Mouse (Mus musculus): Measurements from ENCODE around the gene Gm26657. TPM values are rescaled to one million over a fixed set of nuclear protein-coding genes. Genes with fewer than 3 reads are reported as not detected.

Gm26657 gene
- total RNA-seq (2021): not detected
- long read RNA-seq: 0 reads

DNA sequence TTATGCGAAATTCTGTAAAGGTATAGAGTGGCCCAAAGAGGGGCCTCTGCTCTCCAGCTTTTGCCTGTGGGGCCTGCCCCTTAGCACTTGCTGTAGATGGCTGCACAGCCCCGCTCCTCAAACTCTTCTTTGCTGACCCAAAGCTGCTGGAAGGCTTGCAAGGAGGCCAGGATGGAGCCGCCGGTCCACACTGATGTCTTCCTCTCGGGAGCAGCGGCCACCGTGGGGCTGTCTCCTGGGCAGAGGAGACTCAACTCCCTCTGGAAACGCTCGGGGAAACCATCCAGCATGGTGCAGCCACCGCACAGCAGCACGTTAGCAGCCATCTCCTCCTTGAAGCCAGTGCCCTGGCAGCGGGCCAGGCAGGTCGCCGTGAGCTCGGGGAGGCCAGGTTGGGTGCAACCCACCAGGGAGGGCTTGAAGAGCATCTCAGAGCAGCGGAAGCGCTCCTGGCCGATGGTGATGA is at the start of gene Gm26657:
TSS of gene Gm26657 (plus strand) at position 51 of the 466 bp plus-strand sequence.
- DNase-seq (ENCODE audit: low spot score in 2 of 2): no peak

DNA sequence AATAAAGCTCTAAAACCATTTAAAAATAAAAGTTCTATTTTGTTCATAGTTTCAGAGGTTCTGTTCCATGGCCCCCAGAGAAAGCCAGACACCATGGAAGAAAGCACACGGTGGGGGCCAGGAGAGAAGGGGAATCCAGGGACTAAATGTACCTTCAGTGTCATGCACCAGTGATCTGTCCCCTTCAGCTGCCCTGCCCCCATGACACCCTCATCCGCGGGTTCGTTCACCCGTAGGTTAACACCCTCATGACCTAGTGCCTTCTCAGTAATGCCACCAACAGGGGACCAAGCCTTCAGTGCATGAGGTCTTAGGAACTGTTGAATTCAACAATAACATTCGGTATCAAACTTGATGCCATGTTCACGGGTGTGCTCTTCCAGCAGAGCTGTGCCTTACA is 43.5 kb upstream of the Gm26657 start:
- DNase-seq (ENCODE audit: low spot score in 2 of 2): no peak

DNA sequence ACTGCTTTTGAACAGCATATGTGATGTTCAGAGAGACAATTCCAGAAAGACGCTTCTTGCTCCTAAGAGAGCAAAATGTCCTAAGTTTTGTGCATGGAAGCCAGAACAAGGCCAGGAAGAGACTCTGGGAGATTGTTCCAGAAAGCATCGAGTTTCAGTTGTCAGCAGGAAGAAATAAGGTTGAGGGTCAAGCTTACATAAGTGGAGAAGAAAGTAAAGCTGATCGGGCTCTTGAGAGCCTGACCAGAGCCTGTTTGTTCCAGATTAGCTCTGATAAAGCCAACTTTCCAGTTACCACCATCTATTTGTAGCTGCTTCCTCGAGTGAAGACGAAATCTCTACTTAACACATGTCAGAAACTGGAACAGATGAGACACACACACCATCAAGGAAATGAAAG is 41.2 kb upstream of the Gm26657 start:
- DNase-seq (ENCODE audit: low spot score in 2 of 2): no peak

DNA sequence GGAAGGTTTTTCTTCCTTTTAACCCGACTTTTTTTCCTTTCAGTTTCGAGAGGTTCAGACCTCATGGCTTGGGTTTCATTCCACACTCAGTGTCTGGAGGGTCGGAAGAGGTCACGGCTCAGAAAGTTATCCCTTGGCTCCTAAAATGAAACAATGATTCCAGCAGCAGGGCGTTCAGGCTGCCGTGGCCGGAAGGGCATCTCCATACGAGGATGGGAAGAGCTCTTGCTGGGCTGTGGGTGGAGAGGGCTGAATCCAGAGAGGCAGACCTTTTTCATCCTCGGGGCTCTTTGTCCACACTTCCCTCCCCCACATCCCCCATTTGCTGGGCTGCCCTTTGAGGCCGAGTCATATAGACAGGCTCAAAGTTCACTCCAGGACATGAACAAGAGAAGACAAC is 37.6 kb upstream of the Gm26657 start:
- no peak for DNase-seq (ENCODE audit: low spot score in 2 of 2)

DNA sequence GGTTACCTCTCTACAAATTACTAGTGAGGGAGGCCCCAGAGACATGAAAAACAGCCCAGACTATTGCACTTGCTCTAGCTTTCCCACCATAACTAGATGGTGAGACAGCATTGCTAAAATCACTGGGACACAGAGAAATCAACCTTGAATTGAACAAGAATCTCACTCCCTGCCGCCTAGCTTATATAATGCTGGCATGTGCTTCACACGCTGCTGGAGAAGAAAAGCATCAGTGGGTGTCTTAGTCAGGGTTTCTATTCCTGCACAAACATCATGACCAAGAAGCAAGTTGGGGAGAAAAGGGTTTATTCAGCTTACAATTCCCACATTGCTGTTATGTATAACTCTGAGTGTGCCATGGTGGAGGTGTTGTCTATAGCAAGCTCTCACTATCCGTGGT is 26.7 kb upstream of the Gm26657 start:
- no peak for DNase-seq (ENCODE audit: low spot score in 2 of 2)

DNA sequence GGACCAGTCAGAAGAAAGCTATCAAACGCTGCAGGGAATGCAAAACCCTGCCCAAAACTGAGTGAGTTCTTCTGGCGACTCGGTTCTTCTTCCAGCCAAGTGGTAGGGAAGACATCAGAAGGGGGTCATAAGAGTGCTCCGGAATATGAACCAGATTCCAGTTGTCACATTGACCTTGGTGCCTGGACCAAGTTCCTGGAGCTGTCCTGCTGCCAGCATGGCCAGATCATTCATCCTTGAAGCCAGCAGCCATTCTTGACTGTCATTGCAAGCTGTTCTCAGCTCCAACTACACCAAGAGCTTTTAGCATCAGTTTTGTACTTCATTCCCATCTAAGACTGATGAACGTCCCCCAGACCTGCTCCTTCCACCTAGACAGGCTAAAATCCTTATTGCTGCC is 23.1 kb upstream of the Gm26657 start:
- no peak for DNase-seq (ENCODE audit: low spot score in 2 of 2)

DNA sequence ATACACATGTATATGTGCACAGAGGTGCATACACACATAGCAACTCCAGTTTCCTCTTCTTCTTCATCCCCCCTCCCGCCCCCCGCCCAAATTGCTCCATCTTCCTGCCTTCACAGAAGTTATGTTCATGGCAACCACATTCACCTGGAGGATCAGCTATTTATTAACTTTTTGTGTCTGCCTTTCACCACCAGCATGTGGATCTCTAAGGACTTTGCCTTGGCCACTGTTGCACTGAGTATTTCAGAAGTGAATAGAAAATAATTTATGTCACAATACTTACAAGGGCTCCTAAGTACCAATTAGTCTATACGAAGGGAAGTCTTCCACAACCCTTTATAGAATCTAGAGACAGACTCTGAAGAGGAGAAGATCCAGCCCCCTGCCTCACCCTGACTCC is 21.9 kb upstream of the Gm26657 start:
- DNase-seq (ENCODE audit: low spot score in 2 of 2): no peak

DNA sequence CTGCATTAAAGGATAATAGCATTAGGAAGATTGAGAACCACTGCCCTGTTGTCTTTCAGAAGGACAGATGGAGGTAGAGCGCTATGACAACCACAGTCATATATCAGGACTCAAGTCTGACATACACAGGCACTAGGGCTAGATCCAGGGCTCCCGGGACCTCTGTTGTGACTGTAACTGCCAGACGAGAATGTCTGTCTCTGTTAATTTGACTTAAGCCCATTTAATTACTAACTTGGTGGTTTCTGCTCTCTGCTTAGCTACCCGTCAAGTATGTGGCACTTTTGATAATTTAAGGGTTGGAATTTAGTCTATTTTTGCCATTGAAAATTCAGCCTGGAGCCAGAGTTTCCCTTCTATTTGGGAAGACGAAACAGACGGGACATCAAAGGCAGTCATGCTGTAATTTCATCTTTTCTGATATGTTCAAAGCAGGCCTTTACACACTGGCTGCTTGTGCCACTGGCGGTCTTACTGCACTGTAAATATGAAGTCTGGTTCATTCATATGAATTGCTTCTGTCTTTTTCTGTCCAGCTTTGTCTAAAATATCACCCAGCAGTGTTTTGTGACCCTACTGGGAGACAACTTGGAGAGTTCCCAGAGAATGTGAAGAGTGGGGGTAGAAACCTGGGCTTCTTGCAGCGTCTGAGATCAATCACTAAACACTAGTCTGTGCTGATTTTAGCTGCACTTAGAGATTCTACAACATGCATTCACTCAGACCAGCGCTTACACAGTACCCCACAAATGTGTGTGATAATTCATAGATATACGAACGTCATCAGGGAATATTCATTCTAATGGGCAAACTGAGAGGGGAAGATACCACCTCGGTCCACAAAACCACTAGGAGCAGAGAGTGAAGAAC is 21.1 kb upstream of the Gm26657 start:
- no peak for DNase-seq (ENCODE audit: low spot score in 2 of 2)

DNA sequence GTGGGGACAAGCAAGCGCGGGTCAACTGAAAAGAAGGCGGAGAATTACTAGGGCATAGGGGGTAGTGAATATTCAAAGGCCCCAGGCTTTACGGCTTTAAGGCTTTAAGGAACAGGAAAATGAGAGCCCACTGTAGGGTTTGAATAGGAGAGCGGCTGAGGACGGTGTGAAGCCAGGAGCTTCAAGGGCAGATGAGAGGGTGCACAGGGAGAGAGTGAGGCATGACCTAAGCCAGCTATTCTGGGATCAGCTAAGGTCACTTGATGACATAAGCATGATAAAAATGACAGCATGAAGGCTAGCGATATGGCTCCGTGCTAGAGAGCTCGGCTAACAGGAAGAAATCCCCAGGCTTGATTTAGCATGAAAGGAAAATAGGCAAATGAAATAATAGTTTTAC is 20.4 kb upstream of the Gm26657 start:
- no peak for DNase-seq (ENCODE audit: low spot score in 2 of 2)

DNA sequence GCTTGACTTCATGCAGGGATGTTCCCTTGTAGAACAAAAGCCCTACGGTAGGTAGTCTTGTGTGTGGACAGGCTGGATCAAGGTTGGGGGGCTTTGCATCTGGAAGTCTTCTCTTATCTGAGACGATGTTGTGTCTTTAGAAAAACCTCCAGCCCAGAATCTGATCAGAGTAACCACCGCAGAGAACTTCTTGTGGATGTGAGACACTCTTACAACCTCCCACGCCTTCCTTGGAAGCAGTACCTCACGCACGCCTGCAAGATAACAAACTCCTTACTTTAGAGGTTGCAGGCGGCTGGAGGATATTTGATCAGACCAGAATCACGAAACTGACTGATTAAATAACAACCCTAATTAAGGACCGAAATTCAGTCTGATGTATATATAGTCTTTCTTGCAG is 19.5 kb upstream of the Gm26657 start:
- DNase-seq (ENCODE audit: low spot score in 2 of 2): no peak

DNA sequence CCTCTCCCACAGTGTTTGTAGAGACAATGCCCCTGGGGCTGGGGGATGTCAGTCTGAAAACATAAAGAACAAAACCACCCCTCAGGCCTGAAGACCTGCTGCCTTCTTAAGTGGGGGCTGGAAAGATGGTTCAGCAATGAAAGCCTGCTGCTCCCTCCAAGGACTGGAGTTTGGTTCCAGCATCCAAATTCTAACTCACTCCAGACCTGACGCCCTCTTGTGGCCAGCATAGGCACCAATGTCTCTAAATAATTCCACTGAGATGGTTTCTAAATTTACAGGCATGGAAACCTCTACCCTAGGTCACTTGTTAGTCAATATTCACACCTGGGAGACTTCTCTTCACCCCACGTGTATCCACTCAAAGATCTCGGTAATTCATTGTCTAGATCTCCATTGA is 18.4 kb upstream of the Gm26657 start:
- peak in 1 of 2 experiments; percentile 40 for DNase-seq (ENCODE audit: low spot score in 2 of 2)

DNA sequence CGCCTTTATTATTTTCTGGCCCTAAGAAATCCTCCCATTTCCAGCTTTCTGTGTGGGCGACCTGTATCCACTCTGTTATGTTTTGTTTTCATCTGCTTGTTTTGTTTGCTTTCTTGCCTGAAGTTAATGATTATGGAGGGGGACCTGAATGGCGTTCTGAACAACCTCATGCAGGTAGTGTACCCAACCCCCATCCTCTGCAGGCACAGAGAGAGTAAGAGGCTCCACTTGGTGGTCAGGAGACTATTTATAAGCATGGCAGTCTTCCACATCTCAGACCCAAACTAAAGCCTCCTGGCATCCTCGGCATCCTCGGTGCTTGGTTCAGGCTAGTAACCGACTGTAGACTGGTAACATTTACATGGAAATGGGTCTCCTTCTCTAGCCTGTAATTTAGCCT is 17.5 kb upstream of the Gm26657 start:
- no peak for DNase-seq (ENCODE audit: low spot score in 2 of 2)

DNA sequence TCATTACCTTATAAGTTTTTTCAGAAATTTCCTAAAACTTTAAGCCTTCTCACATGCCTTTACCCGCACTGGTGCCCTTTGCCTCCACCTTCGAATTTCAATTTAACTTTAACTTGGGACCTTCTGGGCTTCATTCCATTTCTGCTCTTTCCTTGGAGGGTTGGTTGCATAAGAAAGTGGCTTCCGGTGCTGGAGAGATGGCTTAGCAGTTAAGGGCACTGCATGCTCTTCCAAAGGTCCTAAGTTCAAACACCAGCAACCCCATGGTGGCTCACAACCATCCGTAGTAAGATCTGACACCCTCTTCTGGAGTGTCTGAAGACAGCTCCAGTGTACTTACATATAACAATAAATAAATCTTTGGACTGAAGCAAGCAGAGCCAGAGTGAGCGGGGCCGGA is 16.6 kb upstream of the Gm26657 start:
- no peak for DNase-seq (ENCODE audit: low spot score in 2 of 2)

DNA sequence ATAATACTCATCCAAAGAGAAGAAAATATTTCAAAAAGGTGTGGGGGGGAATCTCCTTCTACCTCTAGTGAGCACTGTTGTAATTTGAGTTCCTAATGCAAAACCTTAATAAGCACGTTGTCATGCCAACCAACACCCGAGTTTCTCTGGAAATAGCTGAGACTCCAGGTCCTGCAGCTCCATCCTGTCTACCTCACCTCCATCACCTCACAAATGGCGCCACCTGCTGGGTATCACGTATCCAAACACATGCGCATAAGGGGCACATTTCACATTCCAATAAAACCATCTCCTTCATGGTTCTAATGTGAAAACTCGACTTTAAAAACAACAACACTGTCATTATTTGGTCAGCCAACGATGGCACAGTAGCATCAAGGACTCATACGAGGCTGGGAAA is 14.0 kb upstream of the Gm26657 start:
- DNase-seq (ENCODE audit: low spot score in 2 of 2): no peak

DNA sequence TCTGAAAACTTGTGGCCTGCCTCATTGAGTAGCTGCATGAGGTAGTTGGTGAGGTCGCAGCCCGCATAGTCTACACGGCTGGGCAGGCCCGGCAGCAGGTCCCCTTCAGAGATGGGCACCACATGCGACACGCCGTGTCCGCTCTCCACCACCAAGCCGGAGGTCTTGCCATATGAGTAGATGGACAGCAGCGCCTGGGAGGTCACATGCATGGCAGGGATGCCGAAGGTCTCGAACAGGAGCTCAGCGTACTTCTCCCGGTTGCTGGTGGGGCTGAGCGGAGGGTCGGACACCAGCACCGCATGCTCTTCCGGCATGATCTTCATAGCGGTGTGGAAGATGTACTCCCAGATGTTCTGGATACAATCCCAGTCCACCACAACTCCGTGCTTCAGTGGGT is 741 bp downstream of the Gm26657 start:
- no peak for DNase-seq (ENCODE audit: low spot score in 2 of 2)

DNA sequence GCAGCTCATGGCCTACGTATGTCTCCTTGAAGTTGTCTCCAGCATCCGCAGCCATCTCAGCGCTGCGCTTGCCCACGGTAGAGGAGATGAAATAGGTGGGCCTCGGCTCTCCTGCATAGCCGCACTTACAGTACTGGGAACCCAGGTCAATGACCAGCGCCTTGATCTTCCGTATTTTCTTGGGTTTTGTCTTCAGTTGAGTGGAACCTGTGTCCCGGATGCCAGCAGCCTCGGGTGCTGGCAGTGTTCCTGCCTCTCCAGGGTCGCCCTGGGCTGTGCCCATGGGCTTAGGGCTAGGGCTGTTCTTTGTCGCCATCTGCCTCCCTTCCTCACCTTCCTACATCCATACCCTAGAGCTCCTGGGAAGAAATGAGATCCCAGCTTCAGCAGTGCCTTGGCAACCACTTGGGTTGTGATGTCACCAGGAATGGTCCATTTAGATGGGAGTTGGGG is 1.2 kb downstream of the Gm26657 start, which contains the start of gene Actl7b:
TSS of gene Actl7b (minus strand) at position 403 of the 453 bp plus-strand sequence.
- no peak for DNase-seq (ENCODE audit: low spot score in 2 of 2)

DNA sequence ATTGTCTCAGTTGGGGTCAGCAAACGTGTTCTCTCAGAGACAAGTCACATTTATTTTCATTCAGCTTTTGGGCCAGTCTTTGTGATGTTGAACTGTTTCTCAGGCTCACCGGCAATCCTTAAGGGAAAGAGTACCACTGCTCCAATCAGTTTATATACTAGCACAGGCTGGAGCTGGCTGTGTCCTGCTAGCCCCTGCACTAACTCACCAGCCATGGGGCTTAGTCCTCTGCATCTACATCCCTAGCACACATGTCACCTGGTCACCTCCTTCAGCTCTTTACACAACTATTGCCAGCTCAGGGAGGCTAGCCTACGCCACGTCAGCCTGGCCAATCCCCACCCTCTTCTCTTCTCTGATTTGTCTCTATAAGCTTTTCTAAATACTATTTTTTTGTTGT is 2.8 kb downstream of the Gm26657 start:
- DNase-seq (ENCODE audit: low spot score in 2 of 2): no peak

DNA sequence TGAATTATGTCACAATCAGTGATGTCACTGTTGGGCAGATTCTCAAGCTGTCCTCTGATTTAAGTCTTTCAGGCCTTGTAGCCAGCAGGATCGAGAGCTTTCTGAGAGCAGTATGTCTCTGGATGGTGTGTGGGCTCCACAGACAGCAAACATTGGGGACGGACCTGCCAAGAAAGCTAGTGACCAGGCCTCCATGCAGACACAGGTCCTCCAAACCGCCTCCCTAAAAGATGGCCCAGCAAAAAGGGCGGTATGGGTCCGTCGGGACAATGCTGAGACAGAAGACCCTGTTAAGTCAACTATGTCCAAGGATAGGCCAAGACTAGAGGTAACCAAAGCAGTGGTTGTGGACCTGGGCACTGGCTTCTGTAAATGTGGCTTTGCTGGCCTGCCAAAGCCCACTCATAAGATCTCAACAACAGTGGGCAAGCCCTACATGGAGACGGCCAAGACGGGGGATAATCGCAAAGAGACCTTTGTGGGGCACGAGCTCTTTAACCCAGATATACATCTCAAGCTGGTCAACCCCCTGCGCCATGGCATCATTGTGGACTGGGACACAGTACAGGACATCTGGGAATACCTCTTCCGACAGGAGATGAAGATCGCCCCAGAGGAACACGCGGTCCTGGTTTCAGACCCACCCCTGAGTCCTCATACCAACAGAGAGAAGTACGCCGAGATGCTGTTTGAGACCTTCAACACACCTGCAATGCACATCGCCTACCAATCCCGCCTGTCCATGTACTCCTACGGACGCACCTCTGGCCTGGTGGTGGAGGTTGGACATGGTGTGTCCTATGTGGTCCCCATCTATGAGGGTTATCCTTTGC is 3.7 kb downstream of the Gm26657 start, which contains the start of gene Actl7a:
TSS of gene Actl7a (plus strand) at position 51 of the 833 bp plus-strand sequence.
- no peak for DNase-seq (ENCODE audit: low spot score in 2 of 2)

DNA sequence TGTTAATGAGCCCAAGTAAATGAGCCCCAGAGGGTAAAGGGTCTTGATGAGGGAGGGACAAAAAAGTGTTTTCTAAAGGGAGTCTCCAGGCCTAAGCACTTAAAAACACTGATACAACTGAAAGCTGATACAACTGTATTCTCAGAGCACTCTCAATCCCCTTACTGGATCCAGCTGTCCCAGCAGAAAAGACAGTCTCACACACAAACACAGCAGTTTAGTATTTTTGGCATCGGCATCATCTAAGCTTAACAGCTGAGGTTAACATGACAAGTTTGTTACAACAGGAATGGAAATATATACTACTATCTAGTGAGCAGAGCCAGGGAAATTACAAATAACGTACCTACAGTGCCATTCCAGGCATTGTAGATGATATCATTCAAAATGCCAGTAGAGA is 6.5 kb downstream of the Gm26657 start:
- no peak for DNase-seq (ENCODE audit: low spot score in 2 of 2)

DNA sequence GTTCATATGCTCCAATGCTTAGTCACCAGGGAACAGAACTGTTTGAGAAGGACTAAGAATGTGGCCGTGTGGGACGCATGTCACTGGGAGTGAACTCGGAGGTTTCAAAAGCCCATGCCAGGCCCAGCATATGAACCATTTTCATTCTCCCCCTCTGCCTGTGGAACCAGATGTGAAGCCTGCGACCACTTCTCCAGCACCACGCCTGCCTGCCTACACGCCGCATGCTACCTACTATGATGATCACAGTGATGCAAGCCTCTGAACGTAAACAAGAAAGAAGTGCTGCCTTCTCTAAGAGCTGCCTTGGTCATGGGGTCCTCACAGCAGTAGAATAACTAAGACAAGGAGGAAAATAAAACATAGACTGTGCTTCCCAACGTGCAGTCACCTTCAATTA is 7.6 kb downstream of the Gm26657 start:
- no peak for DNase-seq (ENCODE audit: low spot score in 2 of 2)

DNA sequence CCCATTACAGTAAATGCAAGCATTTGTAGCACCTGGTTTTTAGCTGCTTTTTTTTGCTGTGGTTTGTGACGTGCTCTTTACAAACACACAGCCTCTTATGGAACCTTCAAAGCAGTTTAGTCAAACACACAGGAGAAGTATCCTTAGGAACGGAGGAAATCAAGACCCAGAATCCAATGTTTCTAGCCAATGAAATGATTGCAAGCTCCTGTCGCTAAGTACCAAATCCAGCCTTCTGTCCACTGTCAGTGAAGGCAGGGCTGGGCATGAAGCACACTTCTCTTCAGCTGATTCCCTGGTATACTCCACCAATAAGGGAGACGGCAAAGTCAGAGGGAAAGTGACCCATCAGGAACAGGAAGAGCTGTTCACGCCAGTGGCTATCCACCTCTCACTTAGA is 16.2 kb downstream of the Gm26657 start:
- no peak for DNase-seq (ENCODE audit: low spot score in 2 of 2)

DNA sequence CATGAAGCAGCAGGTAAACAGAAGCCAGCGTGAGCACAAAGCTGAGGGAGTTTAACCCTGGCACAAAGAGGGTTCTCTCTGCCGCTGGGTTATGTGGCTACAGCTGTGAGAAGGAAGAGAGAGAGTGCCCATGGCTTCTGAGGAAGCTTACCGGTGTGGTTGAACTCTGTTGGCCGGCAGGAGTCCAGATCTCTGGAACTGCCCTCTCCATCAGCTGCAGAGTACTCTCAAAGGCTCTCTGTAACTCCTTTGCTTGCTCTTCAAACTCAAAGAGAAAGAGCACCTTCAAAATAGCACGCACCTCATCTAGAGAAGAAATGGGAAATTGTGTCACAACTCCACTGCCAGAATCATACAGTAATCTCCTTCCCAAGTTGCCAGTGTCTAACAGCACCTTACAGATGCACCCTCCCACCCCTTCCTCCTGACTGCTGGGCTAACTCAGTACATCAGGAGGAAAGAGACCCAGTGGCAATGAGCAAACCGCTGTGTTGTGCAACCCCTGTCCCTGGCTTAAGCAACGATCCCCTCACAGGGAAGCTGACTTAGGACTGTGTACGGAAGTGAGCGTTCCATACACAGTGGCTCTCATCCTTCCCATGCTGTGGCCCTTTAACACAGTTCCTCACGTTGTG is 17.2 kb downstream of the Gm26657 start:
- no peak for DNase-seq (ENCODE audit: low spot score in 2 of 2)

Measured in layer of hippocampus, adult 18-20 months (tissue).